ENCODE assay signal across 21 mouse cellular contexts in genomic region chr11:22861315-22861714, GRCm38 (mm10). TPM values are rescaled to one million over a fixed set of nuclear protein-coding genes. Genes with fewer than 3 reads are reported as not detected.
DNase-seq lines count a peak whose midpoint lies in the region; ATAC-seq and TF ChIP-seq lines count a peak whose summit lies in the region.
"Had no signal": no experiment of that assay in that cellular context is flagged by ENCODE, and none has a peak within 500 bp of the region (broad histone marks: within the 10 kb centered on the region; RNA-seq: fewer than 3 reads in every experiment).

No protein-coding gene starts in this region.

- peaks cover 25% of the 10 kb centered on the region for H3K4me1 ChIP-seq in hindbrain, embryonic 15.5 days (replicated peaks)
- peaks cover 30% of the 10 kb centered on the region for H3K4me1 ChIP-seq in hindbrain, embryonic 13.5 days (replicated peaks)
- peaks cover 50% of the 10 kb centered on the region for H3K4me1 ChIP-seq in liver, embryonic 15.5 days (replicated peaks)
- peaks cover 11% of the 10 kb centered on the region for H3K4me1 ChIP-seq in liver, embryonic 11.5 days (replicated peaks; ENCODE audit: control insufficient read depth, insufficient read depth, low read length)
- peaks cover 24 to 46% of the 10 kb centered on the region in 2 experiments for H3K4me1 ChIP-seq in CH12.LX (ENCODE audit: control insufficient read depth in 1 of 2, insufficient read depth in 2 of 2)
- peaks cover 17% of the 10 kb centered on the region for H3K4me1 ChIP-seq in midbrain, embryonic 16.5 days (ENCODE audit: control insufficient read depth, insufficient read depth, low read length)

- H3K9ac ChIP-seq in hindbrain, embryonic 15.5 days: no peak overlapping the region
- no peak overlapping the region for H3K9ac ChIP-seq in hindbrain, embryonic 13.5 days
- no peak overlapping the region for H3K9ac ChIP-seq in liver, embryonic 15.5 days
- no peak overlapping the region for H3K9ac ChIP-seq in liver, embryonic 11.5 days (ENCODE audit: low read depth, low read length)
- peak overlapping the region; percentile 76 for H3K9ac ChIP-seq in CH12.LX (ENCODE audit: insufficient read depth, low read depth)
- no peak overlapping the region for H3K9ac ChIP-seq in midbrain, embryonic 16.5 days (ENCODE audit: low read depth, low read length)
- H3K9ac ChIP-seq: embryonic facial prominence, embryonic 12.5 days; hindbrain, embryonic 14.5 days had no signal

- dilution Hi-C loops in CH12.LX (cut with MboI; ENCODE audit: extremely low pct_ligation_motif_present, extremely low pct_unique_long_range_greater_than_20kb, low sequenced_read_pairs): no loop called here

- H3K79me2 ChIP-seq in CH12.LX (replicated peaks; ENCODE audit: control insufficient read depth, extremely low read depth, insufficient read depth, poor library complexity, severe bottlenecking): peaks cover 42% of the 10 kb centered on the region

- no peak for TF ChIP-seq EP300 in CH12.LX (IDR thresholded peaks at IDR 0.05; ENCODE audit: low read length)

- DNase-seq in liver, embryonic 11.5 days (ENCODE audit: low spot score): no peak
- DNase-seq in CH12.LX (ENCODE audit: extremely low read depth): no peak
- DNase-seq in induced T-regulatory cell, adult 2 months (ENCODE audit: low read depth): peak; percentile 27
- no peak for DNase-seq in urinary bladder, postnatal 36 days (ENCODE audit: low spot score in 2 of 2)
- DNase-seq: adrenal gland, postnatal 25 days; B cell, adult 2 months; cerebellum, adult 18-20 months; cerebellum, postnatal 36 days; gastrocnemius, postnatal 10 days; heart, adult 2 months; kidney, adult 8-10 months; retina, postnatal 1 day; thymus, adult 2 months had no signal

- H3K4me2 ChIP-seq in hindbrain, embryonic 15.5 days: peak overlapping the region; percentile 100; the same call in 1 of the 2 replicates
- no peak overlapping the region for H3K4me2 ChIP-seq in hindbrain, embryonic 13.5 days
- peak overlapping the region; percentile 96 for H3K4me2 ChIP-seq in liver, embryonic 15.5 days
- H3K4me2 ChIP-seq in liver, embryonic 11.5 days: no peak overlapping the region
- peak overlapping the region; percentile 88 for H3K4me2 ChIP-seq in CH12.LX (ENCODE audit: insufficient read depth, low read depth, poor library complexity, severe bottlenecking)
- no peak overlapping the region for H3K4me2 ChIP-seq in midbrain, embryonic 16.5 days (ENCODE audit: low read length)

- H3K27me3 ChIP-seq in hindbrain, embryonic 15.5 days: peaks cover 56% of the 10 kb centered on the region
- peaks cover 83% of the 10 kb centered on the region for H3K27me3 ChIP-seq in hindbrain, embryonic 13.5 days
- H3K27me3 ChIP-seq in liver, embryonic 15.5 days: 0 out of 2 replicates have a peak, but pooled peaks cover 12% of the 10 kb centered on the region
- no peaks in the 10 kb centered on the region; the same call in none of the 2 replicates for H3K27me3 ChIP-seq in liver, embryonic 11.5 days (replicated peaks; ENCODE audit: control insufficient read depth, insufficient read depth, low read length)
- H3K27me3 ChIP-seq in CH12.LX (replicated peaks): no peaks in the 10 kb centered on the region
- peaks cover 42% of the 10 kb centered on the region for H3K27me3 ChIP-seq in midbrain, embryonic 16.5 days (ENCODE audit: control insufficient read depth, insufficient read depth, low read depth, low read length)
- H3K27me3 ChIP-seq: Patski had no signal

- TF ChIP-seq CTCF in CH12.LX (conservative IDR thresholded peaks at IDR 0.05 in 1 of 2, IDR thresholded peaks at IDR 0.05 in 1 of 2; ENCODE audit: low read depth in 2 of 2, low read length in 2 of 2): no peak

- H3K27ac ChIP-seq in hindbrain, embryonic 15.5 days (replicated peaks): no peak overlapping the region
- no peak overlapping the region for H3K27ac ChIP-seq in hindbrain, embryonic 13.5 days
- H3K27ac ChIP-seq in liver, embryonic 15.5 days (replicated peaks): no peak overlapping the region
- no peak overlapping the region for H3K27ac ChIP-seq in liver, embryonic 11.5 days (ENCODE audit: low read depth, low read length)
- H3K27ac ChIP-seq in CH12.LX (ENCODE audit: insufficient read depth, low read depth): no peak overlapping the region
- H3K27ac ChIP-seq in midbrain, embryonic 16.5 days (ENCODE audit: low read length): no peak overlapping the region
- H3K27ac ChIP-seq: embryonic facial prominence, embryonic 12.5 days; hindbrain, embryonic 14.5 days had no signal

- TF ChIP-seq POLR2A in CH12.LX (IDR thresholded peaks at IDR 0.05; ENCODE audit: low read depth, low read length): no peak

- in situ Hi-C loops in CH12.LX (cut with MboI; ENCODE audit: low pct_ligation_motif_present, low pct_unique_long_range_greater_than_20kb, low sequenced_read_pairs): loop anchor here (5.0 kb wide), 1 partner anchor 224 kb away; no protein-coding TSS in a partner anchor

- H3K4me3 ChIP-seq in hindbrain, embryonic 15.5 days: no peak overlapping the region
- H3K4me3 ChIP-seq in hindbrain, embryonic 13.5 days: no peak overlapping the region
- no peak overlapping the region for H3K4me3 ChIP-seq in liver, embryonic 15.5 days (replicated peaks)
- H3K4me3 ChIP-seq in liver, embryonic 11.5 days (ENCODE audit: low read depth, low read length): no peak overlapping the region
- peak overlapping the region; percentile 70 to 84 (median 75) for H3K4me3 ChIP-seq in CH12.LX (replicated peaks in 1 of 3; ENCODE audit: low read depth in 2 of 3, low read length in 2 of 3, poor library complexity in 1 of 3)
- no peak overlapping the region for H3K4me3 ChIP-seq in midbrain, embryonic 16.5 days (ENCODE audit: low read depth, low read length)

- no peak for TF ChIP-seq RAD21 in CH12.LX (IDR thresholded peaks at IDR 0.05; ENCODE audit: low read depth, low read length)

- H3K9me3 ChIP-seq in hindbrain, embryonic 15.5 days: no peaks in the 10 kb centered on the region
- no peaks in the 10 kb centered on the region for H3K9me3 ChIP-seq in hindbrain, embryonic 13.5 days
- H3K9me3 ChIP-seq in liver, embryonic 15.5 days (replicated peaks): no peaks in the 10 kb centered on the region
- no peaks in the 10 kb centered on the region for H3K9me3 ChIP-seq in liver, embryonic 11.5 days (ENCODE audit: control insufficient read depth, low read length)
- no peaks in the 10 kb centered on the region for H3K9me3 ChIP-seq in CH12.LX (replicated peaks; ENCODE audit: low read length)
- H3K9me3 ChIP-seq in midbrain, embryonic 16.5 days (replicated peaks; ENCODE audit: control insufficient read depth, low read length, poor library complexity, severe bottlenecking): no peaks in the 10 kb centered on the region
- H3K9me3 ChIP-seq: embryonic facial prominence, embryonic 12.5 days had no signal

- ATAC-seq in hindbrain, embryonic 15.5 days (ENCODE audit: low FRiP score, low read depth): no peak
- no peak for ATAC-seq in hindbrain, embryonic 13.5 days (ENCODE audit: low FRiP score)
- no peak for ATAC-seq in liver, embryonic 15.5 days (ENCODE audit: insufficient read depth)
- no peak for ATAC-seq in liver, embryonic 11.5 days (replicated peaks; ENCODE audit: low FRiP score)
- ATAC-seq in midbrain, embryonic 16.5 days: no peak
- ATAC-seq: activated CD4-positive, CD25-positive, alpha-beta regulatory T cell, adult 4 months; Patski had no signal

- WGBS in hindbrain, embryonic 15.5 days: 61% methylated on average over 4 of the region's 4 CpGs
- 61% methylated on average over 4 of the region's 4 CpGs for WGBS in hindbrain, embryonic 13.5 days
- WGBS in liver, embryonic 15.5 days (ENCODE audit: insufficient replicate concordance): 73% methylated on average over 4 of the region's 4 CpGs
- 78% methylated on average over 4 of the region's 4 CpGs for WGBS in liver, embryonic 11.5 days
- WGBS in midbrain, embryonic 16.5 days: 70% methylated on average over 4 of the region's 4 CpGs

- H3K36me3 ChIP-seq in hindbrain, embryonic 15.5 days: no peaks in the 10 kb centered on the region
- H3K36me3 ChIP-seq in hindbrain, embryonic 13.5 days: no peaks in the 10 kb centered on the region
- H3K36me3 ChIP-seq in liver, embryonic 15.5 days (replicated peaks): no peaks in the 10 kb centered on the region
- no peaks in the 10 kb centered on the region for H3K36me3 ChIP-seq in liver, embryonic 11.5 days (ENCODE audit: control insufficient read depth, insufficient read depth, low read length)
- peaks cover 0 to 4% of the 10 kb centered on the region in 2 experiments for H3K36me3 ChIP-seq in CH12.LX (replicated peaks in 1 of 2; ENCODE audit: control insufficient read depth in 1 of 2, insufficient read depth in 1 of 2, low read length in 1 of 2)
- no peaks in the 10 kb centered on the region for H3K36me3 ChIP-seq in midbrain, embryonic 16.5 days (ENCODE audit: control insufficient read depth, insufficient read depth, low read length)
- H3K36me3 ChIP-seq: embryonic facial prominence, embryonic 12.5 days had no signal

TF ChIP-seq in CH12.LX, 34 proteins besides CTCF, POLR2A, EP300 and RAD21 (continues in another document):
- TF ChIP-seq TBP (conservative IDR thresholded peaks at IDR 0.05; ENCODE audit: low read depth, low read length) (no peak), ETS1 (conservative IDR thresholded peaks at IDR 0.05; ENCODE audit: low read depth, low read length) (no peak), MAX (IDR thresholded peaks at IDR 0.05; ENCODE audit: low read length) (no peak), MEF2A (IDR thresholded peaks at IDR 0.05; ENCODE audit: borderline replicate concordance, low read depth, low read length) (no peak), PAX5 (IDR thresholded peaks at IDR 0.05; ENCODE audit: low read length) (no peak), JUN (IDR thresholded peaks at IDR 0.05; ENCODE audit: insufficient read depth, low read depth, low read length) (no peak), MAFK (IDR thresholded peaks at IDR 0.05; ENCODE audit: insufficient replicate concordance, low read length) (no peak), MAZ (IDR thresholded peaks at IDR 0.05; ENCODE audit: low read depth, low read length) (no peak), ZKSCAN1 (IDR thresholded peaks at IDR 0.05; ENCODE audit: borderline replicate concordance, low read depth, low read length) (no peak), UBTF (IDR thresholded peaks at IDR 0.05; ENCODE audit: low read depth, low read length) (no peak), BHLHE40 (IDR thresholded peaks at IDR 0.05; ENCODE audit: low read depth, low read length) (no peak), HCFC1 (IDR thresholded peaks at IDR 0.05; ENCODE audit: low read depth, low read length) (no peak), NELFE (IDR thresholded peaks at IDR 0.05; ENCODE audit: low read depth, low read length) (no peak)

RNA-seq across cellular contexts. Expression of gene B3gnt2, which starts 0.6 kb away (rescaled TPM):
- polyA plus RNA-seq in hindbrain, embryonic 15.5 days (2015; fragmentation: Nextera tagmentation; extraction: Ambion mirVana): 3.0 and 4.4 TPM in 2 replicates
- polyA plus RNA-seq in hindbrain, embryonic 13.5 days (2015; fragmentation: Nextera tagmentation; extraction: Ambion mirVana): 1.1 and 1.5 TPM in 2 replicates
- polyA plus RNA-seq in liver, embryonic 15.5 days (2015; fragmentation: Nextera tagmentation; extraction: Ambion mirVana): 5.3 TPM in 2 replicates
- polyA plus RNA-seq in liver, embryonic 11.5 days (2014; fragmentation: Nextera tagmentation; extraction: Ambion mirVana): 3.9 and 6.6 TPM in 2 replicates
- total RNA-seq in CH12.LX (2012; rRNA removed) (74.6 and 77.4 TPM in 2 replicates), CH12.LX (2014; rRNA removed) (62.2 and 75.2 TPM in 2 replicates)
- 96.0 and 111 TPM in 2 replicates for polyA plus RNA-seq in CH12.LX (2012; ENCODE audit: insufficient read length, low read depth)
- 1.6 and 3.5 TPM in 2 replicates for polyA plus RNA-seq in midbrain, embryonic 16.5 days (2015; fragmentation: Nextera tagmentation; extraction: Ambion mirVana)

Comparison
In these comparisons a context has a peak if more than half of its experiments do, and no peak if none do; other contexts are left out.
1. H3K4me2 ChIP-seq: peak in hindbrain, embryonic 15.5 days (single experiment), liver, embryonic 15.5 days (single experiment) and CH12.LX (single experiment); none in hindbrain, embryonic 13.5 days (single experiment), liver, embryonic 11.5 days (single experiment) and midbrain, embryonic 16.5 days (single experiment).
2. H3K4me3 ChIP-seq: peak in CH12.LX (3 of 3); none in hindbrain, embryonic 15.5 days (single experiment), hindbrain, embryonic 13.5 days (single experiment), liver, embryonic 15.5 days (single experiment), liver, embryonic 11.5 days (single experiment) and midbrain, embryonic 16.5 days (single experiment).
3. RNA of gene B3gnt2, which starts 0.6 kb away (polyA plus RNA-seq): 96.0 to 111 TPM in CH12.LX; 5.3 TPM in liver, embryonic 15.5 days, 3.9 to 6.6 TPM in liver, embryonic 11.5 days, 1.6 to 3.5 TPM in midbrain, embryonic 16.5 days, 3.0 to 4.4 TPM in hindbrain, embryonic 15.5 days and 1.1 to 1.5 TPM in hindbrain, embryonic 13.5 days; every median in the first group is over 10 times any median in the second.